ENCODE assay signal across 21 mouse cellular contexts in the genomic region with DNA sequence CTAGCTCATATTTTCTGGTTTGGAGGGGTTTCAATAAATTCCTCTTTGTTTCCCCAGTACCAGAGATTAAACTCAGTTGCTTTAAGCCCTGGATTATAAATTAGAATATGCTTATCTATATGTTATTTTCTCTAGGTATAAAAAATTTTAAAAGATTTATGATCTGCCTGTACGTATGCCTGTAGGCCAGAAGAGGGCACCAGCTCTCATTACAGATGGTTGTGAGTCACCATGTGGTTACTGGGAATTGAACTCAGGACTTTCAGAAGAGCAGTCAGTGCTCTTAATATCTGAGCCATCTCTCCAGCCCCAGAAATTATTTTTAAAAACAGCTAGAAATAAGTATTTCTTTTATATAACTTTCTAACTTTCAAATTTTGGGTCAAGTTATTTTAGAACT. TPM values are rescaled to one million over a fixed set of nuclear protein-coding genes. Genes with fewer than 3 reads are reported as not detected.
A peak's percentile ranks its signal among the peaks of the same experiment; 100 is the strongest.
DNase-seq lines count a peak whose midpoint lies in the region; ATAC-seq and TF ChIP-seq lines count a peak whose summit lies in the region.
"Had no signal": no experiment of that assay in that cellular context is flagged by ENCODE, and none has a peak within 500 bp of the region (broad histone marks: within the 10 kb centered on the region; RNA-seq: fewer than 3 reads in every experiment).

No protein-coding gene starts in this region.

- H3K36me3 ChIP-seq in heart, postnatal 0 days (replicated peaks; ENCODE audit: control insufficient read depth, insufficient read depth, low read length), result no peaks in the 10 kb centered on the region
- no peaks in the 10 kb centered on the region for H3K36me3 ChIP-seq in liver, embryonic 14.5 days (replicated peaks; ENCODE audit: control insufficient read depth, insufficient read depth, low read depth)
- no peaks in the 10 kb centered on the region for H3K36me3 ChIP-seq in liver, embryonic 11.5 days (ENCODE audit: control insufficient read depth, insufficient read depth, low read length)
- H3K36me3 ChIP-seq: forebrain, embryonic 12.5 days; hindbrain, embryonic 10.5 days; limb, embryonic 15.5 days; midbrain, embryonic 13.5 days; neural tube, embryonic 13.5 days had no signal

- no peak overlapping the region for H3K27ac ChIP-seq in heart, postnatal 0 days (ENCODE audit: low read depth)
- no peak overlapping the region for H3K27ac ChIP-seq in liver, embryonic 14.5 days
- H3K27ac ChIP-seq in liver, embryonic 11.5 days (ENCODE audit: low read depth, low read length), result no peak overlapping the region
- H3K27ac ChIP-seq: forebrain, embryonic 12.5 days; hindbrain, embryonic 10.5 days; limb, embryonic 15.5 days; midbrain, embryonic 13.5 days; neural tube, embryonic 13.5 days had no signal

- intact Hi-C loops in heart, postnatal 10 days (cut with DNase I), result loop anchor here (1.0 kb wide), 1 partner anchor 95 kb away; no protein-coding TSS in a partner anchor

- TF ChIP-seq EP300 in heart, postnatal 0 days (IDR thresholded peaks at IDR 0.05; ENCODE audit: low read depth), result no peak
- no peak for TF ChIP-seq EP300 in liver, embryonic 14.5 days (IDR thresholded peaks at IDR 0.05; ENCODE audit: low read depth)

- no peak overlapping the region for H3K9ac ChIP-seq in heart, postnatal 0 days (replicated peaks; ENCODE audit: low read depth, low read length)
- H3K9ac ChIP-seq in liver, embryonic 14.5 days (replicated peaks), result no peak overlapping the region
- H3K9ac ChIP-seq in liver, embryonic 11.5 days (ENCODE audit: low read depth, low read length), result no peak overlapping the region
- H3K9ac ChIP-seq: forebrain, embryonic 12.5 days; limb, embryonic 15.5 days; midbrain, embryonic 13.5 days; neural tube, embryonic 13.5 days had no signal

- H3K9me3 ChIP-seq in heart, postnatal 0 days (replicated peaks; ENCODE audit: control insufficient read depth, low read length), result no peaks in the 10 kb centered on the region
- H3K9me3 ChIP-seq in liver, embryonic 14.5 days (ENCODE audit: control insufficient read depth, low read length), result no peaks in the 10 kb centered on the region
- H3K9me3 ChIP-seq in liver, embryonic 11.5 days (ENCODE audit: control insufficient read depth, low read length), result no peaks in the 10 kb centered on the region
- H3K9me3 ChIP-seq: forebrain, embryonic 12.5 days; hindbrain, embryonic 10.5 days; limb, embryonic 15.5 days; midbrain, embryonic 13.5 days; neural tube, embryonic 13.5 days had no signal

- H3K4me2 ChIP-seq in heart, postnatal 0 days (ENCODE audit: low read depth, low read length), result no peak overlapping the region
- H3K4me2 ChIP-seq in liver, embryonic 14.5 days (ENCODE audit: low read depth), result no peak overlapping the region
- no peak overlapping the region for H3K4me2 ChIP-seq in liver, embryonic 11.5 days
- H3K4me2 ChIP-seq: forebrain, embryonic 12.5 days; limb, embryonic 15.5 days; midbrain, embryonic 13.5 days; neural tube, embryonic 13.5 days had no signal

- ATAC-seq in heart, postnatal 0 days (ENCODE audit: insufficient read depth, low read depth), result no peak
- no peak for ATAC-seq in liver, embryonic 14.5 days (ENCODE audit: insufficient read depth)
- ATAC-seq in liver, embryonic 11.5 days (replicated peaks; ENCODE audit: low FRiP score), result no peak
- no peak for ATAC-seq in megakaryocyte progenitor cell, adult 5-6 weeks (replicated peaks; ENCODE audit: poor library complexity)
- ATAC-seq: midbrain, embryonic 13.5 days had no signal

- H3K27me3 ChIP-seq in heart, postnatal 0 days (ENCODE audit: control insufficient read depth, insufficient read depth, low read length), result no peaks in the 10 kb centered on the region
- no peaks in the 10 kb centered on the region for H3K27me3 ChIP-seq in liver, embryonic 14.5 days (ENCODE audit: control insufficient read depth, insufficient read depth, low read length)
- no peaks in the 10 kb centered on the region for H3K27me3 ChIP-seq in liver, embryonic 11.5 days (replicated peaks; ENCODE audit: control insufficient read depth, insufficient read depth, low read length)
- H3K27me3 ChIP-seq: forebrain, embryonic 12.5 days; limb, embryonic 15.5 days; midbrain, embryonic 13.5 days; neural tube, embryonic 13.5 days had no signal

- H3K4me1 ChIP-seq in heart, postnatal 0 days (ENCODE audit: control insufficient read depth, insufficient read depth), result no peaks in the 10 kb centered on the region
- peaks cover 0 to 3% of the 10 kb centered on the region in 2 experiments; a peak in 2 of 4 replicates for H3K4me1 ChIP-seq in liver, embryonic 14.5 days (replicated peaks; ENCODE audit: control insufficient read depth in 2 of 2, insufficient read depth in 2 of 2, low read length in 1 of 2)
- H3K4me1 ChIP-seq in liver, embryonic 11.5 days (replicated peaks; ENCODE audit: control insufficient read depth, insufficient read depth, low read length), result no peaks in the 10 kb centered on the region
- H3K4me1 ChIP-seq: limb, embryonic 15.5 days had no signal

- TF ChIP-seq CTCF in heart, postnatal 0 days (IDR thresholded peaks at IDR 0.05; ENCODE audit: low read depth), result peak; percentile 9; the same call in 1 of the 2 replicates
- TF ChIP-seq CTCF in liver, embryonic 14.5 days (IDR thresholded peaks at IDR 0.05; ENCODE audit: low read depth), result peak; percentile 21; the same call in 1 of the 2 replicates

- WGBS in heart, postnatal 0 days, result 83% methylated on average over 1 of the region's 1 CpGs
- 50% methylated on average over 1 of the region's 1 CpGs for WGBS in liver, embryonic 14.5 days (ENCODE audit: insufficient replicate concordance)
- 56% methylated on average over 1 of the region's 1 CpGs for WGBS in liver, embryonic 11.5 days

- H3K4me3 ChIP-seq in heart, postnatal 0 days (ENCODE audit: low read depth, low read length), result no peak overlapping the region
- H3K4me3 ChIP-seq in liver, embryonic 14.5 days (ENCODE audit: insufficient read depth in 1 of 2, low read depth in 2 of 2, low read length in 2 of 2), result no peak overlapping the region
- no peak overlapping the region for H3K4me3 ChIP-seq in liver, embryonic 11.5 days (ENCODE audit: low read depth, low read length)
- H3K4me3 ChIP-seq: forebrain, embryonic 12.5 days; hindbrain, embryonic 10.5 days; limb, embryonic 15.5 days; midbrain, embryonic 13.5 days; neural tube, embryonic 13.5 days had no signal

- DNase-seq in heart, postnatal 0 days (ENCODE audit: low spot score), result no peak
- DNase-seq in heart, postnatal 10 days, result no peak
- no peak for DNase-seq in liver, embryonic 14.5 days (ENCODE audit: low read depth in 3 of 3, low spot score in 3 of 3)
- no peak for DNase-seq in liver, embryonic 11.5 days (ENCODE audit: low spot score)
- DNase-seq in 416B (ENCODE audit: low read depth), result peak; percentile 46
- DNase-seq in NIH3T3 (ENCODE audit: low read depth), result peak; percentile 31
- DNase-seq in heart, adult 9 months (ENCODE audit: low spot score in 2 of 2), result no peak
- DNase-seq: adrenal gland, adult 8-10 months; cerebellum, adult 9-10 months; gastrocnemius, postnatal 10 days; heart, adult 11 months; layer of hippocampus, postnatal 36 days; lung, adult 2 months; right cerebral cortex, adult 18-20 months; thymus, adult 2 months had no signal

RNA-seq across cellular contexts. Expression of gene Gkap1, which starts 13.8 kb away (rescaled TPM):
- total RNA-seq in heart, postnatal 0 days (2014; rRNA removed; ENCODE audit: low replicate concordance), result 16.0 and 16.6 TPM in 2 replicates
- polyA plus RNA-seq in heart, postnatal 0 days (2015; fragmentation: Nextera tagmentation; extraction: Ambion mirVana), result 16.2 and 17.4 TPM in 2 replicates
- total RNA-seq in heart, postnatal 10 days (2021), result 10 to 100 TPM; 25.7 to 26.4 TPM
- polyA plus RNA-seq in liver, embryonic 14.5 days (2012; rRNA removed), result 1.5 and 4.8 TPM in 2 replicates
- 2.9 and 3.8 TPM in 2 replicates for polyA plus RNA-seq in liver, embryonic 14.5 days (2014; fragmentation: Nextera tagmentation; extraction: Ambion mirVana)
- 12.8 and 14.3 TPM in 2 replicates for polyA plus RNA-seq in liver, embryonic 11.5 days (2014; fragmentation: Nextera tagmentation; extraction: Ambion mirVana)
- 10.9 and 11.6 TPM in 2 replicates for total RNA-seq in megakaryocyte progenitor cell, adult 5-6 weeks (2015)
- 14.6 and 20.2 TPM in 2 replicates for total RNA-seq in megakaryocyte progenitor cell, adult 5-6 weeks (2017)

Comparison
In these comparisons a context has a peak if more than half of its experiments do, and no peak if none do; other contexts are left out.
1. DNase-seq: peak in 416B (single experiment) and NIH3T3 (single experiment); none in heart, postnatal 0 days (single experiment), heart, postnatal 10 days (0 of 2), liver, embryonic 14.5 days (0 of 3), liver, embryonic 11.5 days (single experiment) and heart, adult 9 months (0 of 2).